Comparison of ENCODE assay signal across 11 mouse cellular contexts in the genomic region with DNA sequence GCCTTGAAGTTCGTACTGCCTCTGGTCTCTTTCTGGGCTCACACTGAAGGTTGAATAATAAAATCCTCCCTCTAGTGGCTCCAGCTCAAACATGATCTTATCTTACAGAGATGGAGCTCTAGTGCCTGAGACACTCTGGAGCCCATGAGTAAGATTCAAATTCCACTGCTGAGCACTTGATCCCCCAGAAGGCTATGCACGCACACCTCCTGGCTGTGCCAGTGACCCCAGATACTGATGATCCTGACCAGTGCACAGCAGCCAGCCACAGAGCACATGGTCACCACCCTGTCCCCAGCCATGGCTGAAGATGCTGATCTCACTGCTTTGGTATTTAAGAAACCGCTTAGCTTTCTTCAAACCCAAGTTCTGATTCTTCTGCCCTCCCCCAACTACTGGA. TPM values are rescaled to one million over a fixed set of nuclear protein-coding genes. Genes with fewer than 3 reads are reported as not detected.
DNase-seq lines count a peak whose midpoint lies in the region; ATAC-seq and TF ChIP-seq lines count a peak whose summit lies in the region.
"Had no signal": no experiment of that assay in that cellular context is flagged by ENCODE, and none has a peak within 500 bp of the region (broad histone marks: within the 10 kb centered on the region; RNA-seq: fewer than 3 reads in every experiment).

No protein-coding gene starts in this region.

- H3K27ac ChIP-seq in left cerebral cortex, adult 2 months: no peak overlapping the region
- no peak overlapping the region for H3K27ac ChIP-seq in hindbrain, embryonic 14.5 days

- no peak for ATAC-seq in hindbrain, embryonic 14.5 days (ENCODE audit: low FRiP score)

- no peak overlapping the region for H3K4me3 ChIP-seq in left cerebral cortex, adult 2 months
- no peak overlapping the region for H3K4me3 ChIP-seq in hindbrain, embryonic 14.5 days (replicated peaks; ENCODE audit: low read length)

- H3K9ac ChIP-seq in hindbrain, embryonic 14.5 days: no peak overlapping the region

- DNase-seq in left cerebral cortex, adult 2 months (ENCODE audit: extremely low spot score in 1 of 2, low spot score in 2 of 2): no peak
- no peak for DNase-seq in left cerebral cortex, adult 8-10 months (ENCODE audit: low spot score in 2 of 2)
- peak; percentile 22 to 59 for DNase-seq in gastrocnemius, adult 8-10 months (ENCODE audit: low spot score in 2 of 2)
- DNase-seq in heart, postnatal 4 days: peak; percentile 25
- DNase-seq in lung, postnatal 4 days: peak; percentile 41 to 62
- no peak for DNase-seq in retina, embryonic 14.5 days (ENCODE audit: low spot score)
- no peak for DNase-seq in cerebellum, adult 11 months
- DNase-seq in hindbrain, embryonic 14.5 days (ENCODE audit: low spot score): no peak
- DNase-seq: cerebellum, adult 9-10 months had no signal

- H3K9me3 ChIP-seq in hindbrain, embryonic 14.5 days (ENCODE audit: control insufficient read depth, low read length): no peaks in the 10 kb centered on the region

- H3K4me2 ChIP-seq in hindbrain, embryonic 14.5 days (replicated peaks): no peak overlapping the region

- intact Hi-C loops in left cerebral cortex, adult 2 months (cut with DNase I): no loop called here

- H3K27me3 ChIP-seq in hindbrain, embryonic 14.5 days (ENCODE audit: control insufficient read depth, insufficient read depth, low read length): no peaks in the 10 kb centered on the region

- peak; percentile 4; the same call in 1 of the 2 replicates for TF ChIP-seq CTCF in left cerebral cortex, adult 2 months (IDR thresholded peaks at IDR 0.05)

- no peaks in the 10 kb centered on the region for H3K4me1 ChIP-seq in hindbrain, embryonic 14.5 days (replicated peaks; ENCODE audit: control insufficient read depth, insufficient read depth, low read length)

- H3K36me3 ChIP-seq in hindbrain, embryonic 14.5 days (replicated peaks; ENCODE audit: control insufficient read depth, insufficient read depth): no peaks in the 10 kb centered on the region; the same call in 1 of the 2 replicates

- WGBS in hindbrain, embryonic 14.5 days: 80% methylated on average over 3 of the region's 3 CpGs

RNA-seq across cellular contexts. Expression of gene Itgb6, which starts 25.1 kb away (rescaled TPM):
- total RNA-seq in left cerebral cortex, adult 2 months (2021): not detected
- total RNA-seq in left cerebral cortex, adult 8-10 months (2022): under 1 TPM in 1 of 4 experiments, not detected in 3; 0.14 TPM
- 10 to 100 TPM; 15.8 to 33.5 (median 25.7) TPM for total RNA-seq in gastrocnemius, adult 8-10 months (2022)
- 1 to 10 TPM; 5.8 to 6.0 TPM for total RNA-seq in heart, postnatal 4 days (2021)
- 0.20 TPM in 1 of 2 replicates, not detected in the other for polyA plus RNA-seq in hindbrain, embryonic 14.5 days (2014; fragmentation: Nextera tagmentation; extraction: Ambion mirVana)
- total RNA-seq: MEL; neutrophil, adult 5-6 weeks had no signal

Comparison
In these comparisons a context has a peak if more than half of its experiments do, and no peak if none do; other contexts are left out.
1. DNase-seq: peak in gastrocnemius, adult 8-10 months (2 of 2), heart, postnatal 4 days (single experiment) and lung, postnatal 4 days (2 of 2); none in left cerebral cortex, adult 2 months (0 of 2), left cerebral cortex, adult 8-10 months (0 of 2), retina, embryonic 14.5 days (single experiment), cerebellum, adult 11 months (single experiment) and hindbrain, embryonic 14.5 days (single experiment).
2. RNA of gene Itgb6, which starts 25.1 kb away (total RNA-seq): 15.8 to 33.5 TPM in gastrocnemius, adult 8-10 months and 5.8 to 6.0 TPM in heart, postnatal 4 days; not detected in left cerebral cortex, adult 2 months and 0.14 TPM in left cerebral cortex, adult 8-10 months; every median in the first group is over 4 times any median in the second.